Mouse (Mus musculus) liver, embryonic 14.5 days (tissue): ENCODE results near the gene Vps26c. TPM values are rescaled to one million over a fixed set of nuclear protein-coding genes. Genes with fewer than 3 reads are reported as not detected.

ENCODE experiments used
- ATAC-seq: fragments of 200-750 bp; cut with Nextera tagmentation; 2 replicates; pipeline ENCODE4 v1.8.0; 2017; ENCODE audit warnings: moderate number of reproducible peaks, mild to moderate bottlenecking, moderate library complexity; ENCODE audit not compliant: insufficient read depth
- DNase-seq, 3 experiments: peaks; one replicate each; pipeline ENCODE4 v3.0.0-alpha.2; 2012 to 2013; ENCODE audit warnings: low read depth in 3 of 3, low spot score in 3 of 3
- H3K27ac ChIP-seq: fragments of 300-500 bp; sonication (generic); 2 replicates; pipeline ENCODE4 v1.5.1; 2014; ENCODE audit warnings: moderate library complexity, mild to moderate bottlenecking, control low read depth, inconsistent platforms
- H3K27me3 ChIP-seq: fragments of 300-500 bp; sonication (generic); 2 replicates; pipeline ENCODE4 v1.6.1; 2014; ENCODE audit warnings: mild to moderate bottlenecking, low read length, moderate library complexity; ENCODE audit not compliant: control insufficient read depth, insufficient read depth
- H3K36me3 ChIP-seq: fragments of 300-500 bp; sonication (generic); replicated peaks from 2 replicates; pipeline ENCODE4 v1.6.1; 2014; ENCODE audit warnings: low read depth; ENCODE audit not compliant: control insufficient read depth, insufficient read depth
- H3K4me1 ChIP-seq, 2 experiments: fragments of 200-500 bp in 1 of 2; fragments of 300-500 bp in 1 of 2; sonication (generic) in 1 of 2; replicated peaks; 2 replicates each; pipeline ENCODE4 v1.6.1; 2012 to 2014; ENCODE audit warnings: antibody characterized with exemption in 1 of 2, inconsistent platforms in 1 of 2, low read length in 1 of 2; ENCODE audit not compliant: control insufficient read depth in 2 of 2, insufficient read depth in 2 of 2
- H3K4me2 ChIP-seq: fragments of 300-500 bp; sonication (generic); 2 replicates; pipeline ENCODE4 v1.6.1; 2014; ENCODE audit warnings: low read depth, mild to moderate bottlenecking, control low read depth, moderate library complexity
- H3K4me3 ChIP-seq, 2 experiments: fragments of 200-500 bp in 1 of 2; fragments of 300-500 bp in 1 of 2; sonication (generic) in 1 of 2; 2 replicates each; pipeline ENCODE4 v1.5.1; 2012 to 2014; ENCODE audit warnings: low read depth in 2 of 2, low read length in 2 of 2, mild to moderate bottlenecking in 2 of 2, control low read depth in 1 of 2, inconsistent platforms in 1 of 2, moderate library complexity in 1 of 2; ENCODE audit not compliant: insufficient read depth in 1 of 2
- H3K9ac ChIP-seq: fragments of 300-500 bp; sonication (generic); replicated peaks from 2 replicates; pipeline ENCODE4 v1.6.1; 2014; ENCODE audit warnings: mild to moderate bottlenecking, control low read depth, moderate library complexity
- H3K9me3 ChIP-seq: fragments of 300-500 bp; sonication (generic); 2 replicates; pipeline ENCODE4 v1.6.1; 2016; ENCODE audit warnings: low read length, mixed read lengths; ENCODE audit not compliant: control insufficient read depth
- CTCF ChIP-seq: IDR thresholded peaks from 2 replicates; pipeline ENCODE4 v1.5.1; 2016; ENCODE audit warnings: antibody characterized with exemption, low read depth, control low read depth
- EP300 ChIP-seq: IDR thresholded peaks from 2 replicates; pipeline ENCODE4 v1.6.1; 2016; ENCODE audit warnings: antibody characterized with exemption, low read depth
- WGBS: fragments of 180-500 bp; shearing (Covaris S2); extraction: QIAGEN DNeasy Blood & Tissue Kit; methylation state at CpG from one replicate; pipeline ENCODE4 v1.1.7; 2014; ENCODE audit not compliant: insufficient replicate concordance; 5-methylcytosine and 5-hydroxymethylcytosine counted together
- polyA plus RNA-seq, 2 experiments: library from polyadenylated mRNA; depleted of rRNA in 1 of 2; stranded (reverse) in 1 of 2; unstranded in 1 of 2; fragments of >200 nt; fragmentation: Nextera tagmentation in 1 of 2; extraction: Ambion mirVana in 1 of 2; gene quantifications; 2 replicates each; pipeline versions ENCODE4 v1.2.1 to v1.2.3; 2012 to 2014

The Vps26c gene
- polyA plus RNA-seq, 2 experiments = 13.3 to 18.3 TPM

GRCm38 (mm10) chr16:94545781-94546562, 19.3 kb upstream of the Vps26c start:
- H3K9ac ChIP-seq = no peak overlapping the region
- WGBS = 34% methylated on average over 8 of the region's 8 CpGs
- ATAC-seq (no peak), DNase-seq (no peak)
- no peak overlapping the region for H3K27ac ChIP-seq
- no peaks in the 10 kb centered on the region for H3K36me3 ChIP-seq
- no peaks in the 10 kb centered on the region for H3K9me3 ChIP-seq
- H3K4me2 ChIP-seq = no peak overlapping the region
- peaks cover 0 to 9% of the 10 kb centered on the region in 2 experiments; a peak in 2 of 4 replicates for H3K4me1 ChIP-seq
- no peak overlapping the region for H3K4me3 ChIP-seq
- H3K27me3 ChIP-seq = no peaks in the 10 kb centered on the region
- TF ChIP-seq CTCF = no peak
- no peak for TF ChIP-seq EP300

- no peak overlapping the region for H3K27ac ChIP-seq
- no peak overlapping the region for H3K4me3 ChIP-seq
- DNase-seq = peak in 1 of 3 experiments; percentile 23
- 55% methylated on average over 11 of the region's 11 CpGs for WGBS
- no peak for TF ChIP-seq CTCF
- TF ChIP-seq EP300 = no peak
- peak; percentile 64 for ATAC-seq
- no peaks in the 10 kb centered on the region for H3K9me3 ChIP-seq
- H3K4me1 ChIP-seq = peaks cover 0 to 9% of the 10 kb centered on the region in 2 experiments; a peak in 2 of 4 replicates
- no peaks in the 10 kb centered on the region for H3K36me3 ChIP-seq
- no peak overlapping the region for H3K9ac ChIP-seq
- H3K27me3 ChIP-seq = no peaks in the 10 kb centered on the region
- H3K4me2 ChIP-seq = peak overlapping the region; percentile 8; the same call in 1 of the 2 replicates
Observed at GRCm38 (mm10) chr16:94544540-94545105, 18.0 kb upstream of the Vps26c start.

DNA sequence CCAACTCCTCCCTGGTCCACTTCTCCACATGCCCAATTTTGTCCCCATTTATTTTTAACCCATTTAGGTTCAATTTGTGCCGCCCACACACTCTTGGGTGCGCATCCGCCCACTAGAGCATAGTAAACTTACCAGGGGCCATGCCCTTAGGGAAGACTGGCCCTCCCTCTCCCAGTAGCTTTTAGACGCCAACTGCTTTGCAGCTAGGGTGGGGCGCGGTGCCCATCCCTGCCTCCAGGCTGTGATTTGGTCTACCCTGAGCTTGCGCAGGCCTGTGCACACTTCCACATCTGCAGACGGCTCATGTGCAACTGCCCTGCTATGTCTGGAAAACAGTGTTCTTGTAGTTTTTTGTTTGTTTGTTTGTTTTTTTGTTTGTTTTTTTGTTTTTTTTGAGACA, 16.3 kb upstream of the Vps26c start:
- TF ChIP-seq EP300 = no peak
- no peak for TF ChIP-seq CTCF
- H3K27ac ChIP-seq = no peak overlapping the region
- no peak for DNase-seq
- no peak for ATAC-seq
- no peaks in the 10 kb centered on the region for H3K27me3 ChIP-seq
- H3K4me3 ChIP-seq = no peak overlapping the region
- no peak overlapping the region for H3K9ac ChIP-seq
- H3K4me1 ChIP-seq = peaks cover 0 to 9% of the 10 kb centered on the region in 2 experiments; a peak in 2 of 4 replicates
- no peaks in the 10 kb centered on the region for H3K36me3 ChIP-seq
- no peak overlapping the region for H3K4me2 ChIP-seq
- WGBS = 80% methylated on average over 8 of the region's 8 CpGs
- no peaks in the 10 kb centered on the region for H3K9me3 ChIP-seq

GRCm38 (mm10) chr16:94540140-94540539, 13.5 kb upstream of the Vps26c start:
- no peak for TF ChIP-seq EP300
- no peak for TF ChIP-seq CTCF
- 89% methylated on average over 9 of the region's 9 CpGs for WGBS
- H3K4me2 ChIP-seq = no peak overlapping the region
- H3K4me3 ChIP-seq = no peak overlapping the region
- H3K9ac ChIP-seq = no peak overlapping the region
- DNase-seq (no peak), ATAC-seq (no peak)
- H3K9me3 ChIP-seq = no peaks in the 10 kb centered on the region
- H3K27ac ChIP-seq = no peak overlapping the region
- no peaks in the 10 kb centered on the region for H3K36me3 ChIP-seq
- peaks cover 0 to 9% of the 10 kb centered on the region in 2 experiments; a peak in 2 of 4 replicates for H3K4me1 ChIP-seq
- no peaks in the 10 kb centered on the region for H3K27me3 ChIP-seq

DNA sequence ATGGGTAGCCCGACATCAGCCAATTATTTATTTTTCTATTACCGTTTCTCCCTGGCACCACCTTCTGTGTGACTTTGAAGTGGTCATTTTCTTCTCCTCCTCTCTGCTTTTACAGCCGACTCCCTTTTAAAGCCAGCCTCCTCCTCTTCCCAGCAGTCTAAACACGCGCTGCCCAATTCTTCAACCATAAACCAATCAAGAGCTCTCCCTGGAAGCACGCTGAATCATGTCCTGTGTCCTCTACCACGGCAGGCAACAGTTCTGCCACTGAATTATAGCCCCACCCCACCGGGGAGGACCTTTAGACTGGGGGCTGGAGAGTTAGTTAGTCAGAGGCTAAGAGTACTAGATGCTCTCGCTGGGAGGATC, 10.5 kb upstream of the Vps26c start:
- H3K4me3 ChIP-seq = no peak overlapping the region
- H3K9ac ChIP-seq = no peak overlapping the region
- TF ChIP-seq EP300 = no peak
- no peak for TF ChIP-seq CTCF
- H3K9me3 ChIP-seq = no peaks in the 10 kb centered on the region
- no peak overlapping the region for H3K4me2 ChIP-seq
- ATAC-seq (peak; percentile 60), DNase-seq (peak in 1 of 3 experiments; percentile 24)
- H3K36me3 ChIP-seq = no peaks in the 10 kb centered on the region
- H3K4me1 ChIP-seq = peaks cover 0 to 4% of the 10 kb centered on the region in 2 experiments; a peak in 1 of 4 replicates
- no peak overlapping the region for H3K27ac ChIP-seq
- WGBS = 32% methylated on average over 9 of the region's 9 CpGs
- no peaks in the 10 kb centered on the region for H3K27me3 ChIP-seq
